Mouse (Mus musculus): ENCODE measurements around the gene Pgap3.
A peak's percentile ranks its signal among the peaks of the same experiment; 100 is the strongest.

Gene Pgap3

DNA sequence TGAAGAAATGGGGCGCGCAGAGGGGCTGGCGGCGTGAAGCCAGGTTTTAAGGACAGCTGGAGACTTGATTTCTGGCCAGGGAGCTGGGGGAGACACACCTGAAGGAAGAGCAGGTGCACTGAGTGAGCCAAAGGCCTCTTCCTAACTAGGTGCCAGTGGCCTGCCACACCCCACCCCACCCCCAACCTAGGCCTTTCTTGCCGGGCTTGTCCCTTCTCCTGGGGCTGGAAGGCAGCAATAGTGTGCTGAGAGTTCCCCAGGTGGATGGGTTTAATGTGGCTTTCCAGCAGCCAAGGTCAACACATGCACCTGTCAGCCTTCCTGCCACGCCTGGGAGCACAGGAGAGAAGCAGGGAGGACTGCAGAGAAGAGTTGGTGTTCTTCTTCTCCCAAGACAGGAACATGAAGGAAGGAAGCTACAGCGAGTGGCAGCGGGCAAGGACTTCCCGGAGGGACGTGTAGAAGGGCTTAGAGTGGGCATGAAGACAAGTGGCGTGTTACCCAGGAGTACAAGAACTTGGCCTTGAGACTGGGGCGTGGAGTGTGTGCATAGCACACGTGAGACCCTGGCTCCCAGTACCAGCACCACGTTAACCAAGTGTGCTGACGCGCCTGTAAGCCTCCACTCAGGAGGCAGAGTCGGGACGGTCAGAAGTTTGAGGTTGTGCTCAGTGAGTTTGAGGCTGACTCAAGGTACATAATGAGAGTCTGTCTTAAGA is 47.9 kb downstream of the Pgap3 start:
- peak; percentile 72 for DNase-seq

- no peak for DNase-seq
These were observed 51.0 kb downstream of the Pgap3 start for GRCm38 (mm10) chr11:98349308-98349707.

GRCm38 (mm10) chr11:98348083-98348961 is 52.0 kb downstream of the Pgap3 start, which contains the start of gene Ppp1r1b:
Gene Ppp1r1b (plus strand): TSS chr11:98348404.
- DNase-seq, result peak; percentile 58

- DNase-seq, result peak; percentile 62
These were observed 52.8 kb downstream of the Pgap3 start for GRCm38 (mm10) chr11:98347385-98348082.

- no peak for DNase-seq
These were observed 54.1 kb downstream of the Pgap3 start for GRCm38 (mm10) chr11:98346168-98346567.

DNA sequence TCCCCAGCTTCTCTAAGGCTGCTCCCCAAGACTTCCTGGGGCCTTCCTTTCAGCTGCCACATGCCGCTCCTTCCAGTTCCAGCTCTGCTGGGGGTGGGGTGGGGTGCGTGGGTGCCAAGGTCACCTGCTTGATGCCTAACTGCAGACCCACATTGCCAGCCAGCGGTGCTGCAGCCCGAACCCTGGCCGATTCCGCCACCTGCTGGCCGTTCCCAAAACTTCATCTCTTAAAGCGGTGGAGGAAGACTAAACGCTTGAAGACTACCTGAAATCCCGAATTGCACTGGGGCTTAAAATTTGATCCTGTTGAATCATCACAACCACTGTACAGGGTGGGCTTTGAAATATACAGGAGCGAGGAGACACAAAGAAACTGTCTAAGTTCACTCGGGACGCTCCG is 55.0 kb downstream of the Pgap3 start:
- DNase-seq, result peak; percentile 85

- peak; percentile 96 for DNase-seq
These were observed 58.0 kb downstream of the Pgap3 start for GRCm38 (mm10) chr11:98342000-98342945.

DNA sequence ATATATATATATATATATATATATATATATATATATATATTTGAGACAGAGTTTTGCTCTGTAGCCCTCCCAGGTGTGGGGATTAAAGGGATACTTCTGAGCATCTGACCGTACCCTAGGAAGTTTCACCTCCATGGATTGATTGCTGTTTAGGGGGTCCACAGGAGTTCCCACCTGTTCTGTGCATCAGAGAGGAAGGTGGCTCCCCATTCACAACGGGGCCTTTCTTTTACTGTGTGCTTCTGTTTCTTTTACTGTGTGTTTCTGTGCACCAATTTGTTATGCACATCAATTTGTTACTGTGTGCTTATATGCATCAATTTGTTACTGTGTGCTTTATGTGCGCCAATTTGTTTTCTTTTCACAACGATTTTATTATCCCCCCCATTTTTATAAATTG is 59.1 kb downstream of the Pgap3 start:
- no peak for DNase-seq

GRCm38 (mm10) chr11:98340597-98340996 is 59.7 kb downstream of the Pgap3 start:
- no peak for DNase-seq

GRCm38 (mm10) chr11:98339679-98340287 is 60.5 kb downstream of the Pgap3 start:
- DNase-seq, result no peak

- DNase-seq, result no peak
These were observed 61.2 kb downstream of the Pgap3 start for GRCm38 (mm10) chr11:98339071-98339501.
